Mouse (Mus musculus) heart, embryonic 11.5 days (tissue): ENCODE results near the gene Slc30a6. TPM values are rescaled to one million over a fixed set of nuclear protein-coding genes. Genes with fewer than 3 reads are reported as not detected.

Experiments used
- polyA plus RNA-seq: library from polyadenylated mRNA; unstranded; fragments of >200 nt; fragmentation: Nextera tagmentation; extraction: Ambion mirVana; gene quantifications from 2 replicates; pipeline ENCODE4 v1.2.1, GENCODE M21; 2014

Gene Slc30a6
- polyA plus RNA-seq, 1 experiment from 2014 or later: 26.6 TPM

Other genes with a start within 250 kb of the Slc30a6 start
- 79.6 and 85.3 TPM in 2 replicates for gene Memo1, start 100.1 kb upstream of the Slc30a6 start, polyA plus RNA-seq
- 200 and 209 TPM in 2 replicates for gene Dpy30, start 71.7 kb upstream of the Slc30a6 start, polyA plus RNA-seq
- 16.2 and 17.5 TPM in 2 replicates for gene Spast, start 56.6 kb upstream of the Slc30a6 start, polyA plus RNA-seq
- gene Nlrc4, start 63.5 kb downstream of the Slc30a6 start, polyA plus RNA-seq: 0.17 TPM in 2 replicates
- gene Yipf4, start 93.9 kb downstream of the Slc30a6 start, polyA plus RNA-seq: 43.2 and 52.2 TPM in 2 replicates
- gene Birc6, start 132.7 kb downstream of the Slc30a6 start, polyA plus RNA-seq: 70.4 and 84.8 TPM in 2 replicates